Mouse (Mus musculus) urinary bladder, postnatal 25 days (tissue): ENCODE data around the gene Snap47.
"Not testable (repeated sequence)": the region's sequence is repeated elsewhere in the genome, so short reads cannot be mapped to it uniquely, and the experiment has no call there.

Source experiments
- DNase-seq: peaks from one replicate; pipeline ENCODE4 v3.0.0; 2022; ENCODE audit warnings: low spot score

Snap47 gene

DNA sequence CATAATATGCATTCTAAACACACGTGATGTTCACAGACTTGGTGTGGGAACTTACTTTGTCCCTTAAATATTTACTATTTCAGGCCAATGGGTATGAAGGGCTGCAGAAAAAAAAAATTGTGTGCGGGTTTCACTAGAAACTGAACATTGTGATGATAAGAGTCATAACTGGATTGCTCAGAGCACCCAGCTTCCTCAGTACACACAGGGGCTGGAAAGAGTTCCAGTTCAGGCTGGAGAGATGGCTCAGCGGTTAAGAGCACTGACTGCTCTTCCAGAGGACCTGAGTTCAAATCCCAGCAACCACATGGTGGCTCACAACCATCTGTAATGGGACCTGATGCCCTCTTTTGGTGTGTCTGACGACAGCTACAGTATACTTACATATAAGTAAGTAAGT lies 83.0 kb downstream of the Snap47 start:
- DNase-seq, result not testable (repeated sequence)

DNA sequence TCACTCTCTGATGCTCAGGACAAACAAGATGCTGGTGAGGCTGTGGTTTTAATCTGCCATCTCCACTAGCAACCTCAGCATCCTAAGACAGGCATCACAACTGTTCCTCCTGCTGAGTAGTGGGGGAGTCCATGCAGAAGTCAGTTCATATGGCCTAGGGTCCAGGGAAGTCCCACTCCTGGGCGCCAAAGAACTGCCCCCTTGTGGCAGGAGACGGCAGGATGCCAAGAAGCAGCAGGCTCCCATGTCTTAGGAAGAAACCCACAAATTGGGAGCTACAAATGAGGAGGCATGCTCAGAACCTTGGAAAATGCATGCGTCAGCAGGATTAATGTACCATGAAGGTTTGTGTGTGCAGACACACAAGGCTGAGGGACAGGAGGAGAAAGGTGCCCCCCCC lies 84.4 kb downstream of the Snap47 start:
- no peak for DNase-seq

DNA sequence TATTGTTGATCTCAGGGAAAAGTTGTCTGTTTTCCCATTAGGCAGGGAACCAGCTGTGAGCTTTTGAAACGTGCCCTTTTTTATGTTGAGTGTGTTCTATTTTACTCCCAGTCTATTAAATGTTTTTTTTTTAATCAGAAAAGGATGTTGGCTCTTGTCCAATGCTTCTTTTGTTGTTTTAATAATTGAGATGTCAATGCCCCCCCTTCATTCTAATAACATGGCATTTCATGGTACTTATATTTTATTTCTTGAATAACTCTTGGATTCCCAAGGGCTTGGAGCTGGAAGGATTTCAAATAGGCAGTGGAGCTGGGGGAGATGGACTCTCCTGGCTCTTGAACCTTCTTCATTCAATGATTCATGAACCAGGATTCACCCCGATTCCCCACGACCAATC lies 85.0 kb downstream of the Snap47 start:
- DNase-seq, result no peak

DNA sequence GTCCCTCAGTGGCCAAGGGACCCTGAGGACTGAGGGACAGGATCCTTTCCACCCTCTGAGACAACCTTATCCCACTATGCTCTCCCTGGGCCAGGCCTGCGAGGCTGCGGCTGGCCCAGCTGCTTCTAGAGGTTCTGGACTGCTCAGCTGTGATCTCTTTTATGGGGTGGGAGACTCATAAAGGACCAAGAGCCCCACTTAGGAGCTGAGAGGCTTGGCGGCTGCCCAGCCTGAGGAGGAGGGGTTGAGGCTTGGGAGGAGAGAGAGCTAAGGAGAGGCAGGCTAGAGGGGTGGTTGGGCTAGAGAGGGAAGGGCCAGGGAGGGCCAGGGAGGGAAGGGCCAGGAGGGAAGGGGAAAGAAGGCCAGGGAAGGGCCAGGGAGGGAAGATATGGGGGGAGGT lies 86.6 kb downstream of the Snap47 start:
- no peak for DNase-seq

DNA sequence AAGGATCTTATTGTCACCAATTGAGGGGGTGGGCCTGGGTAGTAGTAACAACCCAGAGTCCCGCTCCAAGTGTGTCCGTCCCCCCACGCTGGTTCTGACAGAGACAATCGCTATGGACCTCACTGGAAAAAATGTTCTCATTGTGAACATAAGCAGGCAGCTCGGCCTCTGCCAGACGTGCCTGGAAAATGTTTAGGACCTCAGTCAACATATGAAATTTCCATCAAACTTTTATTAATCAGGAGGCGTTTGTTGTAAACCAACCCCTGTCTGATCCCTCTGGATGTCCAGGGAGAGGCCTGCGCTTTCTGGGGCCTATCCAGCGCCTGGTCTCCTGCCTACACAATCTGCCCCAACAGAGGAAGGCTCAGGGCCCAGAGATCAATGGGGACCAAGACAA lies 87.0 kb downstream of the Snap47 start:
- no peak for DNase-seq

DNA sequence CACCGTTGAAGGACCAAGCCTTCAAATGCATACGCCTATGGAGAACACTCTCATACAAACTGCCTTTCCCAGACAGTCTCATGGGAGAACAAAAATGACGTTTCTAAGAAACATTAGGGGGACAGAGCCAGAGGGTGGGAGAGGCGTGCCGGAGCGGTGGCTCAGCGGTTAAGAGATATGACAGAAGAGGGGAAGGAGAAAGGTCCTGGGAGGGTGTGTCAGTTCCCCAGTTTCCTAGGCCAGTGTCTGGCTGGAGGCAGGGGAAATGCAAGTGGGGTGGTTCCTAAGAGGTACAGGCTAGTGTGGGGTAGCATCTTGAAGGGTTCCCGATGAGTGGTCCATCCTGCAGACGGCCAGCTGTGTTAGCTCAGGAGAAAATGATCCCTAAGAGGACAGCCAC lies 89.7 kb downstream of the Snap47 start:
- DNase-seq, result no peak
